Mouse (Mus musculus) heart, postnatal 0 days (tissue): Measurements from ENCODE around the gene Psmd12.

ENCODE experiments used
- CTCF ChIP-seq: IDR thresholded peaks from 2 replicates; pipeline ENCODE4 v1.5.1; 2016; ENCODE audit warnings: antibody characterized with exemption, control low read depth, low read depth
- EP300 ChIP-seq: IDR thresholded peaks from 2 replicates; pipeline ENCODE4 v1.6.1; 2016; ENCODE audit warnings: antibody characterized with exemption, low read depth

GRCm38 (mm10) chr11:107529320-107529719 lies 50.0 kb downstream of the Psmd12 start:
- TF ChIP-seq CTCF (no peak; the same call in 1 of the 2 replicates), EP300 (no peak)
